Mouse (Mus musculus): ENCODE measurements around the gene Ksr1.

The Ksr1 gene

GRCm38 (mm10) chr11:79145283-79146265 is 633 bp downstream of the Ksr1 start:
- DNase-seq (ENCODE audit: extremely low spot score, low spot score) = peak; percentile 17

GRCm38 (mm10) chr11:79144741-79145140 is 1.5 kb downstream of the Ksr1 start:
- no peak for DNase-seq (ENCODE audit: extremely low spot score, low spot score)

GRCm38 (mm10) chr11:79144043-79144591 is 2.1 kb downstream of the Ksr1 start:
- no peak for DNase-seq (ENCODE audit: extremely low spot score, low spot score)

- DNase-seq (ENCODE audit: extremely low spot score, low spot score) = no peak
These were observed 2.9 kb downstream of the Ksr1 start for GRCm38 (mm10) chr11:79143322-79143721.

GRCm38 (mm10) chr11:79142381-79142780 is 3.8 kb downstream of the Ksr1 start:
- no peak for DNase-seq (ENCODE audit: extremely low spot score, low spot score)

- DNase-seq (ENCODE audit: extremely low spot score, low spot score) = no peak
These were observed 4.7 kb downstream of the Ksr1 start for GRCm38 (mm10) chr11:79141235-79142109.

- no peak for DNase-seq (ENCODE audit: extremely low spot score, low spot score)
These were observed 5.7 kb downstream of the Ksr1 start for GRCm38 (mm10) chr11:79140511-79140888.

GRCm38 (mm10) chr11:79139878-79140510 is 6.2 kb downstream of the Ksr1 start:
- DNase-seq (ENCODE audit: extremely low spot score, low spot score) = no peak

- DNase-seq (ENCODE audit: extremely low spot score, low spot score) = no peak
These were observed 7.6 kb downstream of the Ksr1 start for GRCm38 (mm10) chr11:79138621-79139020.

GRCm38 (mm10) chr11:79137245-79137644 is 9.0 kb downstream of the Ksr1 start:
- DNase-seq (ENCODE audit: extremely low spot score, low spot score) = no peak

GRCm38 (mm10) chr11:79135685-79136360 is 10.4 kb downstream of the Ksr1 start:
- DNase-seq (ENCODE audit: extremely low spot score, low spot score) = no peak

- no peak for DNase-seq (ENCODE audit: extremely low spot score, low spot score)
These were observed 11.1 kb downstream of the Ksr1 start for GRCm38 (mm10) chr11:79135105-79135503.

- no peak for DNase-seq (ENCODE audit: extremely low spot score, low spot score)
These were observed 11.6 kb downstream of the Ksr1 start for GRCm38 (mm10) chr11:79134416-79135104.

- DNase-seq (ENCODE audit: extremely low spot score, low spot score) = no peak
These were observed 12.2 kb downstream of the Ksr1 start for GRCm38 (mm10) chr11:79133961-79134360.

GRCm38 (mm10) chr11:79133051-79133450 is 13.2 kb downstream of the Ksr1 start:
- DNase-seq (ENCODE audit: extremely low spot score, low spot score) = no peak

GRCm38 (mm10) chr11:79131949-79132411 is 14.2 kb downstream of the Ksr1 start:
- DNase-seq (ENCODE audit: extremely low spot score, low spot score) = no peak

- DNase-seq (ENCODE audit: extremely low spot score, low spot score) = no peak
These were observed 16.5 kb downstream of the Ksr1 start for GRCm38 (mm10) chr11:79129388-79130356.

GRCm38 (mm10) chr11:79128233-79128632 is 18.0 kb downstream of the Ksr1 start:
- no peak for DNase-seq (ENCODE audit: extremely low spot score, low spot score)

- DNase-seq (ENCODE audit: extremely low spot score, low spot score) = no peak
These were observed 19.2 kb downstream of the Ksr1 start for GRCm38 (mm10) chr11:79126963-79127362.

Measured in neural tube, embryonic 10.5 days (tissue).